Mouse (Mus musculus): Measurements from ENCODE around the gene Hsf5. TPM values are rescaled to one million over a fixed set of nuclear protein-coding genes. Genes with fewer than 3 reads are reported as not detected.
A peak's percentile ranks its signal among the peaks of the same experiment; 100 is the strongest.

Gene Hsf5
- total and polyA plus RNA-seq, 3 experiments: 0.05 to 0.45 TPM; not detected in 1

DNA sequence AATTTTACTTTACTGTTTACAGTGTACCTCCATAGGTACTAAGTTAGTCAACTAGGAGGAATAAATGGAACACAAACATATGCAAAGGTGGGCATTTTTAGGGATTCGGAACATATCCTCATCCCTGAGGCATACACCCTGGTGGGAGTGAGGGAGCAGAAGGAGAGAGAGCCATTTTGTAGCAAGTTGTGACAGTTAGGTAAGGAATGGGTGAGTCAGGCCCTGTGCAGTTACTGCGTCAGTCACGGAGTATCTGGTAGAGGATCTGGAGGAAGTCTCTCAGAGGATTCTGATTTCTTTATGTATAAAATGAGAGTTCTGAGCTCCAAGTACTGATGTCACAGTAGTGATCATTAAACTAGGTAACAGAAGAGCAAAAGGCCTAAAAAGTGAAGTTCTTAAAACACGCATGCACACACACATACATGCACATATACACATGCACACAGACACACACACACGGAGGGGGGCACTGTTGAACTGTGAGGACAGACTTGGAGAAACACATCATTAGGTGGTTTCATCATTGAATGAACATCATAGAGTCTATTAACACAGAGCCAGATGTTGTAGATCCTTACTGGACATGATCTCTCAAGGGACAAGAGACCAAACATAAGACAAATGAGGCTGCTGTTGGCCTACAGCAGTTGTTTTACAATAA, 29.6 kb upstream of the Hsf5 start:
- TF ChIP-seq POLR2AphosphoS5 (IDR thresholded peaks at IDR 0.05; ENCODE audit: insufficient replicate concordance, low read depth, low read length) (no peak), GATA2 (IDR thresholded peaks at IDR 0.05; ENCODE audit: borderline replicate concordance, low read depth, low read length) (no peak), GATA1 (IDR thresholded peaks at IDR 0.05; ENCODE audit: borderline replicate concordance, low read length) (no peak), TAL1 (conservative IDR thresholded peaks at IDR 0.05; ENCODE audit: low read depth, low read length) (no peak), CTCF (IDR thresholded peaks at IDR 0.05; ENCODE audit: low read depth, low read length) (no peak)
- Histone ChIP-seq H3K9me3 (replicated peaks) (no peaks in the 10 kb centered on the region), H3K36me3 (replicated peaks) (peaks cover 14% of the 10 kb centered on the region), H3K27me3 (ENCODE audit: insufficient read depth, low read length) (peaks cover 8% of the 10 kb centered on the region), H3K4me1 (ENCODE audit: insufficient read depth, low read depth, low read length) (peaks cover 25% of the 10 kb centered on the region), H3K4me3 (ENCODE audit: low read depth, low read length) (no peak overlapping the region)
- ATAC-seq (ENCODE audit: extremely low read depth, insufficient number of reproducible peaks, low FRiP score, poor library complexity, severe bottlenecking): no peak
- no peak for DNase-seq (ENCODE audit: low spot score)

DNA sequence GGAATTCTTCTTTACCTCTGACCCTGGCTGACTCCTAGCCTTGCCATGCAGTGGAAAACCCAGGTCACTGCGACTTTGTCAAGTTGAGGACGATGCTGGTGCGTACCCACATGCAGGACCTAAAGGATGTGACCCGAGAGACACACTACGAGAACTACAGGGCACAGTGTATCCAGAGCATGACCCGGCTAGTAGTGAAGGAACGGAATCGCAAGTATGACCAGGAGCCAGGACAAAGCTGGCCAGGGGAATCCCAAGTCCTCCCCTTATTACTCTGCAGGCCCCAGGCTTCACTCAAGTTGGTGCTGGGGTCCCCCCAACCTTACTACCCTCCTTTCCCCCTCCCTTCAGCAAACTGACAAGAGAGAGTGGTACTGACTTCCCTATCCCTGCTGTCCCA, 27.4 kb upstream of the Hsf5 start:
- Histone ChIP-seq H3K9me3 (replicated peaks) (no peaks in the 10 kb centered on the region), H3K36me3 (replicated peaks) (peaks cover 28% of the 10 kb centered on the region), H3K4me3 (ENCODE audit: low read depth, low read length) (no peak overlapping the region), H3K4me1 (ENCODE audit: insufficient read depth, low read depth, low read length) (peaks cover 40% of the 10 kb centered on the region), H3K27me3 (ENCODE audit: insufficient read depth, low read length) (no peaks in the 10 kb centered on the region)
- DNase-seq (ENCODE audit: low spot score) (no peak), ATAC-seq (ENCODE audit: extremely low read depth, insufficient number of reproducible peaks, low FRiP score, poor library complexity, severe bottlenecking) (no peak)
- TF ChIP-seq POLR2AphosphoS5 (IDR thresholded peaks at IDR 0.05; ENCODE audit: insufficient replicate concordance, low read depth, low read length): no peak
- TF ChIP-seq GATA1 (IDR thresholded peaks at IDR 0.05; ENCODE audit: borderline replicate concordance, low read length): no peak
- TF ChIP-seq CTCF (IDR thresholded peaks at IDR 0.05; ENCODE audit: low read depth, low read length): no peak
- TF ChIP-seq TAL1 (conservative IDR thresholded peaks at IDR 0.05; ENCODE audit: low read depth, low read length): no peak
- no peak for TF ChIP-seq GATA2 (IDR thresholded peaks at IDR 0.05; ENCODE audit: borderline replicate concordance, low read depth, low read length)

DNA sequence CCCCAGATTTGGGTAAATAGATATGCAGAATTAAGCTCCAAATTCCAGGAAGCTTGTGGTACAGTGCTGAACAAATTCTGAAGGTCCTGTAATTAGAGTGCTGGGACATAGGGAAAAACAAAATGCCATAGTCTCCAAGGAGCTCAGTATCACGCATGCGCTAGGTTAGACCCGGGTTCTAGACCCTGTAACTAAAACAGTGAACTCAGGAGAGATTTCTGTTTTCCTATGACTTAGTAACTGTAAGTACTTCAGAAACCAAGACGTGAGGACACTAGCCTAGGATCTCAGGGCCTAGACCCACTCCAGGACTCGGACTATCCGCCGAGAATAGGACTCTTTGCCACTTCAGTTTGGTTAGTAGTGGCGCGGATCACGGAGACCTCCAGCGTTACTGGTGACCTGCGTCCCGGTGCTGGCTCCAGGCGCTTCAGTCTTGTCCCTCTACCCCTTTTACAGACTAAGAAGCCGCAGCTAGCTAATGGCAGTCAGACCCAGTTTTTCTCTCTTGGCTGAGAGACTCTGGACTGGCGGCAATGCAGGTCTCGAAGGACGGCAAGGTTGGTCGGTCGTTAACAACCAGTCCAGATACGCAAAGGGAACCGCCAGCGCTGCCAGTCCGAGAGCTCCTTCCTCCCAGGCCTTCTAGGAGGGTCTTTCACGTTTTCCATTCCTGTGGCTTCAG, 26.0 kb upstream of the Hsf5 start:
- Histone ChIP-seq H3K9me3 (replicated peaks) (no peaks in the 10 kb centered on the region), H3K4me3 (ENCODE audit: low read depth, low read length) (peak overlapping the region; percentile 73), H3K4me1 (ENCODE audit: insufficient read depth, low read depth, low read length) (peaks cover 53% of the 10 kb centered on the region), H3K27me3 (ENCODE audit: insufficient read depth, low read length) (no peaks in the 10 kb centered on the region), H3K36me3 (replicated peaks) (peaks cover 42% of the 10 kb centered on the region)
- TF ChIP-seq POLR2AphosphoS5 (IDR thresholded peaks at IDR 0.05; ENCODE audit: insufficient replicate concordance, low read depth, low read length) (no peak), GATA1 (IDR thresholded peaks at IDR 0.05; ENCODE audit: borderline replicate concordance, low read length) (no peak), TAL1 (conservative IDR thresholded peaks at IDR 0.05; ENCODE audit: low read depth, low read length) (no peak), GATA2 (IDR thresholded peaks at IDR 0.05; ENCODE audit: borderline replicate concordance, low read depth, low read length) (no peak), CTCF (IDR thresholded peaks at IDR 0.05; ENCODE audit: low read depth, low read length) (no peak)
- no peak for ATAC-seq (ENCODE audit: extremely low read depth, insufficient number of reproducible peaks, low FRiP score, poor library complexity, severe bottlenecking)
- no peak for DNase-seq (ENCODE audit: low spot score)

DNA sequence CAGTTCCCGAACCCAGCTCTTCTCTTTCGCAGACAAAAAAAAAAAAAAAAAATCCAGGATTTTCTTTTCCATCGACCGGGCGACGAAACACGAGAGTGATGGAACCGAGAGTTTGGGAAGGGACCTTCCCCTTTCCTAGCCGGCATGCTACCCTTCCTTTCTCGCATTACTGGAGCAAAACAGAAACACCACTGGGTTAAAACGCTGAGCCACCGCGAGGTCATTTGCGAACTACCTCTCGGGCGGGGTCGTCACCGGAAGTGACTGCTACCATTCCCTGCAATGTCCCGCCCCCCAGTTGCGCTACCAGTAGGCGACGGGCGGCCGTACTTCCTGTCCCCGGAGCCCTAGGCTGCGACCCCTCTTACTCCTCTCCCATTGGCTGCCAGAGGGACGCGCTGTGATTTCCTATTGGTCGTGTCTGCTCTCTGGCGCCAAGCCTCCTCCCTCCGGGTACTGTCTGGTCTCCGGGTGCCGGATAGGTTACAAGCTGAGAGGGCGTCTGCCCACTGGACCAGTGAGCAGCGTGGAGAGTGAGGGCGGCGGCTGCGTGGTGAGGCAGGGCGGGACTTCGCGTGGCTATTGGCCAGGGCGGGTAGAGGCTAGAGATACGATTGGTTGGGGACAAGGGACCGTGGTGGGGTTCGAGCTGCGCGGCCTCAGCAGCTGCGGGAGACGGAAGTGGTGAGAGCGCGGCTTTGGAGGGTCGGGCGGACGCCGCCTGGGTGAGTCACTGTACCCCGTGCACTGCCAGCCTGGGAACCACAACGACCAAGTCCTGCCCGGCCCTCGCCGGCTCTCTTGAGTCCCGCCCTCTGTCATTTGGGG, 25.2 kb upstream of the Hsf5 start, which contains the start of gene Mtmr4:
Mtmr4 (plus strand) TSS at position 637 of the 828 bp plus-strand sequence.
- Histone ChIP-seq H3K27me3 (ENCODE audit: insufficient read depth, low read length) (no peaks in the 10 kb centered on the region), H3K9me3 (replicated peaks) (no peaks in the 10 kb centered on the region), H3K4me1 (ENCODE audit: insufficient read depth, low read depth, low read length) (peaks cover 60% of the 10 kb centered on the region), H3K36me3 (replicated peaks) (peaks cover 50% of the 10 kb centered on the region), H3K4me3 (ENCODE audit: low read depth, low read length) (peak within 1 kb of the TSS; percentile 73)
- no peak for TF ChIP-seq TAL1 (conservative IDR thresholded peaks at IDR 0.05; ENCODE audit: low read depth, low read length)
- TF ChIP-seq POLR2AphosphoS5 (IDR thresholded peaks at IDR 0.05; ENCODE audit: insufficient replicate concordance, low read depth, low read length): no peak
- TF ChIP-seq GATA2 (IDR thresholded peaks at IDR 0.05; ENCODE audit: borderline replicate concordance, low read depth, low read length): no peak
- no peak for TF ChIP-seq GATA1 (IDR thresholded peaks at IDR 0.05; ENCODE audit: borderline replicate concordance, low read length)
- no peak for TF ChIP-seq CTCF (IDR thresholded peaks at IDR 0.05; ENCODE audit: low read depth, low read length)
- DNase-seq (ENCODE audit: low spot score): peak; percentile 99
- peak; percentile 95 for ATAC-seq (ENCODE audit: extremely low read depth, insufficient number of reproducible peaks, low FRiP score, poor library complexity, severe bottlenecking)

DNA sequence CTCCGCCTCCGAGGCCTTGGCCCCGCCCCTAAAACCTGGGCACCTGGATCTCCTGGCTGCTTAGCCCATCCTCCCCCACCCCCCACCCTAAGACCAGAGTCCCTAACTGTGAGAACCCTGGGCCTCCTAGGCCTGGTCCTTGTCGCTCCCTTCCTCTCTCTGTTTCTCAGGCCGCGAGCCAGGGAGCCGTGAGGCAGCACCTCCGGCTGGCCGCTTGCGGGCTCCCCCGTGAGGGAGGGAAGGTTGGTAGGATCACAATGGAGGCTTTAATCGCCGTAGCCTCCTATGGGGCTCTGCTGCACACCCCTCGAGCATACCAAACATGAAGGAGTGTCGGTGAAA, 24.6 kb upstream of the Hsf5 start:
- H3K36me3 ChIP-seq (replicated peaks): peaks cover 55% of the 10 kb centered on the region
- no peak for TF ChIP-seq GATA2 (IDR thresholded peaks at IDR 0.05; ENCODE audit: borderline replicate concordance, low read depth, low read length)
- no peak for TF ChIP-seq CTCF (IDR thresholded peaks at IDR 0.05; ENCODE audit: low read depth, low read length)
- H3K4me3 ChIP-seq (ENCODE audit: low read depth, low read length): peak overlapping the region; percentile 73
- no peaks in the 10 kb centered on the region for H3K27me3 ChIP-seq (ENCODE audit: insufficient read depth, low read length)
- H3K9me3 ChIP-seq (replicated peaks): no peaks in the 10 kb centered on the region
- ATAC-seq (ENCODE audit: extremely low read depth, insufficient number of reproducible peaks, low FRiP score, poor library complexity, severe bottlenecking) (no peak), DNase-seq (ENCODE audit: low spot score) (no peak)
- peaks cover 64% of the 10 kb centered on the region for H3K4me1 ChIP-seq (ENCODE audit: insufficient read depth, low read depth, low read length)
